Mouse (Mus musculus) stomach, embryonic 16.5 days (tissue): ENCODE results near the gene Znrf3. TPM values are rescaled to one million over a fixed set of nuclear protein-coding genes. Genes with fewer than 3 reads are reported as not detected.

ENCODE experiments used
- ATAC-seq: fragments of 200-750 bp; cut with Nextera tagmentation; 2 replicates; pipeline ENCODE4 v1.8.0; 2017; ENCODE audit warnings: moderate number of reproducible peaks, moderate TSS enrichment; ENCODE audit not compliant: insufficient read depth, low FRiP score
- H3K27ac ChIP-seq: fragments of 300-500 bp; sonication (generic); 2 replicates; pipeline ENCODE4 v1.5.1; 2014; ENCODE audit warnings: low read length
- H3K27me3 ChIP-seq: fragments of 300-500 bp; sonication (generic); 2 replicates; pipeline ENCODE4 v1.6.1; 2014; ENCODE audit warnings: low read length, control low read depth, mixed read lengths; ENCODE audit not compliant: control insufficient read depth, insufficient read depth
- H3K36me3 ChIP-seq: fragments of 300-500 bp; sonication (generic); 2 replicates; pipeline ENCODE4 v1.6.1; 2014; ENCODE audit warnings: low read length; ENCODE audit not compliant: control insufficient read depth, insufficient read depth
- H3K4me1 ChIP-seq: fragments of 300-500 bp; sonication (generic); 2 replicates; pipeline ENCODE4 v1.6.1; 2014; ENCODE audit warnings: low read length, control low read depth, mixed read lengths; ENCODE audit not compliant: control insufficient read depth, insufficient read depth
- H3K4me2 ChIP-seq: fragments of 300-500 bp; sonication (generic); 2 replicates; pipeline ENCODE4 v1.6.1; 2014; ENCODE audit warnings: low read depth, low read length, mixed read lengths
- H3K4me3 ChIP-seq: fragments of 300-500 bp; sonication (generic); replicated peaks from 2 replicates; pipeline ENCODE4 v1.5.1; 2014; ENCODE audit warnings: mild to moderate bottlenecking, low read length
- H3K9ac ChIP-seq: fragments of 300-500 bp; sonication (generic); 2 replicates; pipeline ENCODE4 v1.6.1; 2014; ENCODE audit warnings: low read length
- H3K9me3 ChIP-seq: fragments of 300-500 bp; sonication (generic); replicated peaks from 2 replicates; pipeline ENCODE4 v1.6.1; 2016; ENCODE audit warnings: low read length, control low read depth; ENCODE audit not compliant: control insufficient read depth
- whole genome bisulfite sequencing: fragments of 180-500 bp; shearing (Covaris S2); extraction: QIAGEN DNeasy Blood & Tissue Kit; methylation state at CpG from one replicate; pipeline ENCODE4 v1.1.7; 2014; 5-methylcytosine and 5-hydroxymethylcytosine counted together
- polyA plus RNA-seq: library from polyadenylated mRNA; unstranded; fragments of >200 nt; fragmentation: Nextera tagmentation; extraction: Ambion mirVana; gene quantifications from 2 replicates; pipeline ENCODE4 v1.2.1, GENCODE M21; 2015

Znrf3 gene
- polyA plus RNA-seq, 1 experiment from 2014 or later, result 13.3 TPM

- H3K27ac ChIP-seq, result 0 out of 2 replicates have a peak overlapping the region, but pooled peaks have one; percentile 13
- H3K27me3 ChIP-seq, result no peaks in the 10 kb centered on the region
- H3K9ac ChIP-seq, result no peak overlapping the region
- no peaks in the 10 kb centered on the region for H3K9me3 ChIP-seq
- H3K4me2 ChIP-seq, result no peak overlapping the region
- no peak for ATAC-seq
- H3K4me3 ChIP-seq, result no peak overlapping the region
- H3K4me1 ChIP-seq, result peaks cover 17% of the 10 kb centered on the region
- 86% methylated on average over 8 of the region's 8 CpGs for WGBS
- no peaks in the 10 kb centered on the region for H3K36me3 ChIP-seq
Observed at GRCm38 (mm10) chr11:5252727-5253126, 191.9 kb downstream of the Znrf3 start.

GRCm38 (mm10) chr11:5251112-5251511 lies 193.5 kb downstream of the Znrf3 start:
- no peak for ATAC-seq
- WGBS, result 43% methylated on average over 6 of the region's 6 CpGs

GRCm38 (mm10) chr11:5248200-5248599 lies 196.4 kb downstream of the Znrf3 start:
- H3K4me3 ChIP-seq, result no peak overlapping the region
- no peak for ATAC-seq
- H3K4me2 ChIP-seq, result no peak overlapping the region
- H3K4me1 ChIP-seq, result peaks cover 30% of the 10 kb centered on the region
- no peak overlapping the region for H3K27ac ChIP-seq
- H3K27me3 ChIP-seq, result no peaks in the 10 kb centered on the region
- H3K9me3 ChIP-seq, result no peaks in the 10 kb centered on the region
- H3K36me3 ChIP-seq, result no peaks in the 10 kb centered on the region
- 40% methylated on average over 2 of the region's 2 CpGs for WGBS
- H3K9ac ChIP-seq, result no peak overlapping the region

More at GRCm38 (mm10) chr11:5251112-5251511, 193.5 kb downstream of the Znrf3 start:
- no peaks in the 10 kb centered on the region for H3K27me3 ChIP-seq
- no peak overlapping the region for H3K27ac ChIP-seq
- no peak overlapping the region for H3K4me2 ChIP-seq
- H3K4me3 ChIP-seq, result no peak overlapping the region
- H3K36me3 ChIP-seq, result no peaks in the 10 kb centered on the region
- no peaks in the 10 kb centered on the region for H3K9me3 ChIP-seq
- H3K9ac ChIP-seq, result no peak overlapping the region
- peaks cover 10% of the 10 kb centered on the region for H3K4me1 ChIP-seq

GRCm38 (mm10) chr11:5245431-5245830 lies 199.2 kb downstream of the Znrf3 start:
- H3K4me1 ChIP-seq, result peaks cover 37% of the 10 kb centered on the region
- 67% methylated on average over 7 of the region's 7 CpGs for WGBS
- no peak for ATAC-seq
- no peak overlapping the region for H3K4me3 ChIP-seq
- H3K9ac ChIP-seq, result no peak overlapping the region
- H3K36me3 ChIP-seq, result no peaks in the 10 kb centered on the region; the same call in 1 of the 2 replicates
- H3K27me3 ChIP-seq, result no peaks in the 10 kb centered on the region
- no peak overlapping the region for H3K4me2 ChIP-seq
- H3K27ac ChIP-seq, result peak overlapping the region; percentile 93; the same call in 1 of the 2 replicates
- no peaks in the 10 kb centered on the region for H3K9me3 ChIP-seq

GRCm38 (mm10) chr11:5244749-5245130 lies 199.9 kb downstream of the Znrf3 start:
- peak overlapping the region; percentile 49 for H3K4me2 ChIP-seq
- no peaks in the 10 kb centered on the region for H3K9me3 ChIP-seq
- H3K4me3 ChIP-seq, result peak overlapping the region; percentile 10; the same call in 1 of the 2 replicates
- H3K36me3 ChIP-seq, result no peaks in the 10 kb centered on the region; the same call in 1 of the 2 replicates
- ATAC-seq, result no peak; the same call in 1 of the 2 replicates
- H3K9ac ChIP-seq, result peak overlapping the region; percentile 60
- peaks cover 42% of the 10 kb centered on the region for H3K4me1 ChIP-seq
- WGBS, result 16% methylated on average over 8 of the region's 8 CpGs
- no peaks in the 10 kb centered on the region for H3K27me3 ChIP-seq
- H3K27ac ChIP-seq, result peak overlapping the region; percentile 93

- Histone ChIP-seq H3K4me1 (peaks cover 47% of the 10 kb centered on the region), H3K9me3 (no peaks in the 10 kb centered on the region), H3K9ac (peak overlapping the region; percentile 60), H3K27me3 (no peaks in the 10 kb centered on the region), H3K36me3 (no peaks in the 10 kb centered on the region; the same call in 1 of the 2 replicates), H3K4me3 (peak overlapping the region; percentile 10; the same call in 1 of the 2 replicates), H3K4me2 (peak overlapping the region; percentile 49), H3K27ac (peak overlapping the region; percentile 93)
- peak; percentile 53; the same call in 1 of the 2 replicates for ATAC-seq
- WGBS, result 33% methylated on average over 24 of the region's 24 CpGs
Observed at GRCm38 (mm10) chr11:5243812-5244748, 200.6 kb downstream of the Znrf3 start.

GRCm38 (mm10) chr11:5243208-5243607 lies 201.4 kb downstream of the Znrf3 start:
- Histone ChIP-seq H3K27ac (no peak overlapping the region), H3K4me3 (no peak overlapping the region), H3K9ac (no peak overlapping the region), H3K4me2 (no peak overlapping the region), H3K27me3 (no peaks in the 10 kb centered on the region), H3K4me1 (peaks cover 51% of the 10 kb centered on the region), H3K9me3 (no peaks in the 10 kb centered on the region), H3K36me3 (no peaks in the 10 kb centered on the region; the same call in 1 of the 2 replicates)
- no peak for ATAC-seq
- WGBS, result 94% methylated on average over 7 of the region's 7 CpGs

GRCm38 (mm10) chr11:5242158-5242557 lies 202.5 kb downstream of the Znrf3 start:
- Histone ChIP-seq H3K4me3 (no peak overlapping the region), H3K27ac (peak overlapping the region; percentile 63), H3K4me2 (no peak overlapping the region), H3K9ac (no peak overlapping the region), H3K9me3 (no peaks in the 10 kb centered on the region), H3K27me3 (no peaks in the 10 kb centered on the region), H3K4me1 (peaks cover 51% of the 10 kb centered on the region), H3K36me3 (peaks cover 7% of the 10 kb centered on the region; the same call in 1 of the 2 replicates)
- 37% methylated on average over 8 of the region's 8 CpGs for WGBS
- no peak for ATAC-seq
